Mouse (Mus musculus): ENCODE data around the gene Rilpl1.

DNA sequence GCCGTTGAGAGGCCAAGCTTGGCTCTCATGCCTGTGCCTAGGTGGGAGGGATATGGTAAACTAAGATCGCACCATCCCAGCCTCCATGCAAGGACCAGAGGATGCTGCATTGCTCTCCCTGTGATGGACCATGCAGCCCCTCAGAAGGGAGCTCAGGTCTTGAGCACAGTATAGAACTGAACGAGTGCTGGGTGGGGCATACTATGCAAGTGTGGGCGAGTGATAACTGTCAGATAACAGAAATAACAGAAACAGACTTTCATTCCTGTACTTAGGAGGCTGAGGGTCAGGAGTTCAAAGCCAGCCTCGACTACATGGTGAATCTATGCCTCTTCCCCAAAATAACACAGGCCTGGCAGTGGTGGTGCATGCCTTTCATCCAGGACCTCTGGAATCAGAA lies 3.8 kb upstream of the Rilpl1 start:
- peak; percentile 20; the same call in 1 of the 2 replicates for TF ChIP-seq EP300 (IDR thresholded peaks at IDR 0.05; ENCODE audit: low read depth)
- no peak for TF ChIP-seq CTCF (IDR thresholded peaks at IDR 0.05; ENCODE audit: low read depth)

All from liver, embryonic 14.5 days (tissue).